Mouse (Mus musculus) natural killer cell, adult 2 months (primary cell): ENCODE results near the gene Aaas.

Source experiments
- DNase-seq, 2 experiments: peaks; one replicate each; pipeline ENCODE4 v3.0.0; 2022; ENCODE audit warnings: low spot score in 2 of 2

The Aaas gene

GRCm38 (mm10) chr15:102308717-102309116 is 41.9 kb downstream of the Aaas start:
- no peak for DNase-seq

GRCm38 (mm10) chr15:102302542-102302941 is 48.0 kb downstream of the Aaas start:
- DNase-seq, result no peak

DNA sequence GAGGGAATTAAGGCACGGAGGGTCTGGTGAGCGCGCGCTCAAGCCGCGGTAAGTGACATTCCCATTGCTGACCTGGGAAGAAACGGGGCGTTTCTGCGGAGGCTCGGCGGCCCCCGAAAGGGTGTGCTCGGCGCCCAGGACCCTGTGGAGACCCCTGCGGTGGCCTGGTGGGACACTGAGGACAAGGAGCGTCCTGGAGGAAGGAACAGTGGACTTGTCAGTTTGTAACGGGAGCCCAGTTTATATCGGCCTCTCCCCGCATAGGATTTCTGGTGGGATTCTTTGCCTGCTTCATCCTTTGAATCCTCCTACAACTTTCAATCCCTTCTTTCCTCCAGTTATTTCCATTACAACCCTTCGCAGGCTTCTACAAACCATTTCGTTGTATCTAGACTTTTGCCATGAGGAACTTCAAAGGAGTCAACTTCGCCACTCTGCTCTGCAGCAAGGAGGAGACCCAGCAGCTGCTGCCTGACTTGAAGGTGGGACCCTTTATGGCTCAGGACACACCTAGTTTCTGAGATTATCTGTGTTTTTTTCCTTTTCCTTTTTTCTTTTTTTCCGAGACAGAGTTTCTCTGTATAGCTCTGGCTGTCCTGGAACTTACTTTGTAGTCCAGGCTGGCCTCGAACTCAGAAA is 54.1 kb downstream of the Aaas start:
- no peak for DNase-seq

GRCm38 (mm10) chr15:102295633-102296367 is 54.8 kb downstream of the Aaas start, which contains the start of gene Espl1:
TSS of gene Espl1 (plus strand) at chr15:102296266.
- peak; percentile 92 to 93 for DNase-seq
